Mouse (Mus musculus) ZHBTc4 (cell line): ENCODE measurements at regions not wholly inside any gene's neighbourhood (a gene's known extent, or its start where the extent isn't known, plus 50 kb on each side); places are given as distances from the start of the nearest gene placed in this dataset.

Experiments
- DNase-seq: peaks from one replicate; pipeline ENCODE4 v3.0.0-alpha.2; 2011; ENCODE audit warnings: low read depth, low spot score

DNA sequence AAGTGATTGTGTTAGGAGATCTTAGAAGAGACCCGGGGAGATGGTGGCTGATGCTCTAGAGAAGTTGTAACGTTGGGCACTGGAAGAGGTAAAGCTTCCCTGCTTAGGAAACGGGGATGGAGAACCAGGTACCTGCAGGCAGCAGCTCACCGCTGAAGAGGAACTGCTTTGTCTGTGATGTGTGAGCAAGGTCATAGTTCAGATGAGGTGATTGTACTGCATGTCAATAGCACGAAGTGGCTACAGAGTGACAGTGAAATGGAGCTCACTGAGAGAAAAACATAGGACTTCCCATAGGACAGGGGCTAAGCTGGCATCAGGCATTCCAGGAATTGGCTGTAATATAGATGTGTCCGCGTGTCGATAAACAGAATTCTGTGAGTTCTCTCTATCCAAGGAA is 205.1 kb upstream of the Tet2 start:
- no peak for DNase-seq

DNA sequence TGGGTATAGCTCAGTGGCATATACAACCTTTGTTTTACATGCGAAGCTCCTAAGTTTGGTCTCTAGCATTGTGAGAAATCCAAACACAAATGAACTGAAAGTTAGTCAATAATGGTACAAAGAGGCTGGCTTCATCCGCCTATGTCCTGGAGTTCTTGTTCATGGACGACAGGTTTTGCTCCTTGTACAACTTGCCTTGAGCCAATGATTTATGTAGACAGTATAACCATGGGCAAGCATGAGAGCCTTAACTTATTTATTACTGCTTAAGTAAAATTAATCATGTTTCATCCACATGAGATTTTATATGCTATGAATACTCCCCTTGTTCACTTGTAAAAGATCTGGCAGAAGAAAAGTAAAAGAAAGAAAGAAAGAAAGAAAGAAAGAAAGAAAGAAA is 205.7 kb upstream of the Tet2 start:
- no peak for DNase-seq

DNA sequence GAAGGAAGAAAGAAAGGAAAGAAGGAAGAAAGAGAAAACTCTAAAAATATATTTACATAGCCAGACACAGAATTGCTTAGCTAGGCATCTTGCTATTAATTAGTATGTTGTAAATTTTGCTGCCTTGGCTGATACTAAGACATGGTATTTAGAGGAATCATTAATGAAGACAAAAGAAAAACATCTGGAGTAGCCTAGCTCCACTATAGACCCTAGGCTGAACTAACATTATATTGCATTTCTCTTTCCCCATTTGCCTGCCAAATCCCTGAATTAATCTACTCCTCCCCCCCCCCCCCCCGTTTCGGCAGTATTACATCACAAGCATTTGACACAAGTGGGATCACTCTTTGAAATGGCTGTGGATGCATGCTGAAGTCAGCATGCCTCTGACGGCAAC is 206.1 kb upstream of the Tet2 start:
- DNase-seq: no peak

DNA sequence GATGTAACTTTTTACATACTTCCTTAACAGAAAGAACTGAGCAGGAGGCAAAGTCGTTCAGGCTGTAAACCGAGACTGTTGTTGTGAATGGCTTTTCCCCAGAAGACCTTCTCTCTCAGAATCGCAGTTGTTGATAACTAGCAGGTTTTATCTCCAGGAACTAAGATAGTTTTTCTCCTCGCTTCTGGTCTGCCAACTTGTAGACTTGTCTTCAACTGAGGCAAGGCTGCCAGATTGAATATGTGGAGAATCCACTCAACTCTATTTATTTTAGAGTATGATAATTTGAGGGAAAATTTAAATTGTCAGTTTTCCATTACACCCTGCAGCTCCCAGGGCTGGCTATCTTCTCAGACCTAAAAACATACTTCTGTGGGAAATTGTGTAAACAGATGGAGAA is 206.6 kb upstream of the Tet2 start:
- no peak for DNase-seq

DNA sequence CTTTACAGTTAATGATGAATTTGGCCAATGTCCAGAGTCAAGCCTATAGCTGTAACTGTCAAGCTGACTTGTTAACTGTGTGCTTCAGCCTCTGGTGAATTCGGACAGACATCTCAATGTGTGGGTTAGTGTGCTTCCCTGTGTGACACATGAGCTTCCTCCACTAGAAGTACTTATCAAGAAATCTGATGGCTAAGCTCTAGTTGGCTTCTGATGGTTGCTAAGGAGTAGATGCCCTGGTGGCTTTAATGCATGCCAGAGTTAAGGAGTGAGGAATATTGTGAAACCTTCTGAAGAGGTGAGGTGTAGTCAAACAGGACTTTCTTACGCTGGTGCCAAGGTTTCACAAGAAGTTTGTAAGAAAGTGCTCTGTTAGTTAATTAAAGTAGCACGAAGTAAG is 208.1 kb upstream of the Tet2 start:
- DNase-seq: no peak

DNA sequence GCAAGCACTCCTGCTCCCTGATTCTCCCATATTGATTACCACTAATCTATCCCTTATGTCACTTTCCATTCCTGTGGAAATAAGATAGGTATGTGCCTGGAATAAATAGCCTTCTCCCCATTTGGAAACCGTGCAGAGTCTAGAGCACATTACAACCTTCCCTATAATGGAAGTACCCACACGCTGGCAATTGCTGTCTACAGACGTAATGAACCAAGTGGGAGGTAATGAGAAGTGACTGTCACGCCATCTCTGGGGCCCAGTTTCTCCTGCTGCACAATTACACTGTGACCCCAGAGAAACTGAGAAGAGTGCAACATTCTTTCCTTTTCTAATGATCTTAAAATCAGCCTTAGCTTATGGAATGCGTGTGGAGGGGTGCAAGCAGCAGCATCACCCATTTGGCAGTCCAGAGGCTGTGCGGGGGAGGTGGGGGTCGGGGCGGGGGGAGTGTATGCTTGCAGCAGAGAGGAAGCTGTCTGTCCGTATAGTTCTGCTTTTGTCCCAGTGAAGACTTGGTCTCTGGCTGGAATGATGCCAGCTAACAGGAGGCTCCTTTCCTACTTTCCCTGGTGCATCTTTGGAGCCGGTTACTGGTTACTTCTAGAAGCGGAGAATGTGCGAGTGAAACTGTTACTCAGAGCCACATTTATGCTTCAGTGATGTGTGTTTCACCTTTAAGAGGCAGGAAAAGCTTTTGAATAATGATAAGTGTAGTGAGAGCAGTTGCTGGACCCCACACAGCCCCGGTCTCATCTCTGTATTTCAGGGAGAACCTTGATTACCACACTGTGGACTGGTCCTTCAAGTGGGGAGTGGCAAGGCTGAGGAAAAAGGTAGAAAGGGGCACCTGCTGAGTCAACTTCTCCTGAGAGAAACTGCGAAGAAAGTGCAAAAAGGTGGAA is 209.3 kb upstream of the Tet2 start:
- DNase-seq: no peak

- DNase-seq: no peak
These were observed 209.9 kb upstream of the Tet2 start for GRCm38 (mm10) chr3:133754911-133755259.

- no peak for DNase-seq
These were observed 212.9 kb upstream of the Tet2 start for GRCm38 (mm10) chr3:133757756-133758420.

- peak; percentile 11 for DNase-seq
These were observed 213.5 kb upstream of the Tet2 start for GRCm38 (mm10) chr3:133758421-133758820.

GRCm38 (mm10) chr3:133759611-133760010 is 214.7 kb upstream of the Tet2 start:
- no peak for DNase-seq

GRCm38 (mm10) chr3:133760221-133760620 is 215.3 kb upstream of the Tet2 start:
- DNase-seq: no peak

GRCm38 (mm10) chr3:133763721-133764120 is 218.8 kb upstream of the Tet2 start:
- no peak for DNase-seq

GRCm38 (mm10) chr3:133773490-133773889 is 228.6 kb upstream of the Tet2 start:
- DNase-seq: no peak

- DNase-seq: no peak
These were observed 229.3 kb upstream of the Tet2 start for GRCm38 (mm10) chr3:133774229-133774628.

DNA sequence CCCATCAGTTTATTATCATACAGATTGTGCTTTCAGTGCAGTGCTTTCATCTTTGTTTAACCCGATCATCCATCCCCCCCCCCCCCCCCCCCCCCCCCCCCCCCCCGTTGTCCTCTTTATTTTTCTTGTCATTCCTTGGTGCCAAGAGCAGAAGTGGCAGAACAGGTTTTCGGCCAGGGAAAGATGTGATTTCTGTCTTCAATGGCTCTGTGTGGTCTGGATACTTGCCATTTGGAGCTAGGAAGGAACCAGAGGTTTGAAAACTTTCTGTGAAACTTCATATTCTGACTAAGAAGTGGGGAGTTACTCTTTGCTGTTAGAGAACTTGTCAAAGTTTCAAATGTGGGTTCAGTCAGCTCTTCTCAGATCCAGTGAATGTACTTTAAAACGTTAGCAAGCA is 231.1 kb upstream of the Tet2 start:
- DNase-seq: no peak

DNA sequence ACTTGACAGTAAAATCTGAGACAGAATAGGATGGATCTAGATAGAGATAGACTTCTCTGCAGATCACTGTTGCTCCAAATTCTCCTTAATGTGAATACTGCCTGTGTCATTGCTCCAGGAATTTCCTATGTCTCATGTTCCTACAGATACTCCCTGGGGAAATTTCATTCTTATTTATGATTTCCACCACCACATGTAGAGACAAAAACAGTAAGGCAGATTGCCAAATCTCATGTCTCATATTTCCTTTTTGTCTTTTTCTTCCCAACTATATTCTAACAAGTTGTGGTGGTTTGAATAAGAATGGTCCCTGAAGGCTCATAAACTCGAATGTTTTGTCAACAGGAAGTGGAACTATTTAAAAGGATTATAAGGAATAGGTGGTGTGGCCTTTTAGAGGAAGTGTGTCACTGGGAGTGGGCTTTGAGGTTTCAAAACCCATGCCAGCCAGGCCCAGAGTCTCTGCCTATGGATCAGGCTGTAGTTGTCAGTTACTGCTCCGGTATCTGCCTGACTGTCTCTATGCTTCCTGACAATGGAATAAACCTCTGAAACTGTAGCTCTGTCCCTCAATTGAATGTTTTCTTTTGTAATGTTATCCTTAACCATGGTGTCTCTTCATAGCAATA is 234.3 kb upstream of the Tet2 start:
- DNase-seq: no peak

DNA sequence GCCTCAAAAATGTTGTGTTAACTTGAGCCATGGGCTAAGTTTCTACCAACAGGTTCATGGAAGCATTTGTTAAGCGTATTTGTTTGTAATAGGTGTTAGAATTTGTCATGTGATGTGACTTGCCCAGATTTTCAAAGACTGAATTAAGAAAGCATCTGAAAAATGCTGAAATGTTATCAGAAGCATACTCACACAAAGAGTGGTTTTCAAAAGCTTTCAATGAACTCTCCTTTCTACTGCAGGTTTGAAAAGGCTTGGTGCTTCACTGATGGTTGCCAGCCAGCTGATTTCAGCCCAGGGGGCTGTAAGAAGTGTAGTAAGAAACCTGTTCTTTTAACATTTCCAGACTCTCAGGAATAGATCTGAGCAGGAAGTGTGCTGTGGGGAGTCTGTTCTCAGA is 238.1 kb upstream of the Tet2 start:
- no peak for DNase-seq

GRCm38 (mm10) chr3:133791361-133791760 is 246.4 kb upstream of the Tet2 start:
- DNase-seq: no peak

- peak; percentile 68 for DNase-seq
These were observed 264.1 kb upstream of the Tet2 start for GRCm38 (mm10) chr3:133809007-133809552.

GRCm38 (mm10) chr3:133818966-133819700 is 274.2 kb upstream of the Tet2 start:
- DNase-seq: no peak

GRCm38 (mm10) chr3:133833739-133834391 is 288.9 kb upstream of the Tet2 start:
- no peak for DNase-seq
